Mouse (Mus musculus) mouse trophoblast stem cell (cell line): ENCODE data around the gene Zfp11.

Source experiments
- in situ Hi-C, 2 experiments: fragments of 300-500 bp; cut with MseI, MboI; formaldehyde crosslinking; loops; 2 replicates in 1 of 2; 3 replicates in 1 of 2; pipeline ENCODE4 v1.15.1; 2025

Zfp11 gene

GRCm38 (mm10) chr5:129611060-129611459, 58.8 kb downstream of the Zfp11 start:
- in situ Hi-C loops = loop anchor here (10.0 kb wide), 1 partner anchor 114 kb away; the partner anchor contains the start of gene Nipsnap2 (in 2 of the 2)

GRCm38 (mm10) chr5:129607476-129607875, 62.4 kb downstream of the Zfp11 start:
- in situ Hi-C loops = no loop called here
